Mouse (Mus musculus) ovary, postnatal 36 days (tissue): ENCODE results near the gene Ckm.

Experiments used
- DNase-seq: peaks from one replicate; pipeline ENCODE4 v3.0.0; 2022; ENCODE audit warnings: low spot score, mixed read lengths

Ckm gene

DNA sequence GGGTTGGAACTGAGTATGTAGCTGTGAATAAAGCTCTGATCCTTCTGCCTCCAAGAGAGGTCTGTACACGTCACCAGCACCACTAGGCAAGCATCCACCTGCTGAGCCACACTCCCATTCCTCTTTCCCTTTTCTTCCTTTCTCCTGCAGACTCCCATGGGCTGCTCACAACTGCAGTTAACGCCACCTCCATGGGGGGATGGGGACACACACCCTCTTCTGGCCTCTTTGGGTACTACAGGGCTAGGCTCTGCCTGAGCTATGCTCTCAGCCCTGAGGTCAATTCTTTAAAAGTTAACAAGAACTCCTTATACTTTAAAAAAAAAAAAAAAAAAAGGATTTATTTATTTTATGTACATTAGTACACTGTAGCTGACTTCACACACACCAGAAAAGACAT, 27.9 kb downstream of the Ckm start:
- DNase-seq = no peak

- DNase-seq = no peak
Measured at GRCm38 (mm10) chr7:19436276-19436675, 31.7 kb downstream of the Ckm start.

GRCm38 (mm10) chr7:19437048-19437447, 32.5 kb downstream of the Ckm start:
- DNase-seq = no peak

GRCm38 (mm10) chr7:19441448-19442091, 37.0 kb downstream of the Ckm start:
- no peak for DNase-seq

GRCm38 (mm10) chr7:19443344-19443743, 38.8 kb downstream of the Ckm start:
- peak; percentile 75 for DNase-seq

DNA sequence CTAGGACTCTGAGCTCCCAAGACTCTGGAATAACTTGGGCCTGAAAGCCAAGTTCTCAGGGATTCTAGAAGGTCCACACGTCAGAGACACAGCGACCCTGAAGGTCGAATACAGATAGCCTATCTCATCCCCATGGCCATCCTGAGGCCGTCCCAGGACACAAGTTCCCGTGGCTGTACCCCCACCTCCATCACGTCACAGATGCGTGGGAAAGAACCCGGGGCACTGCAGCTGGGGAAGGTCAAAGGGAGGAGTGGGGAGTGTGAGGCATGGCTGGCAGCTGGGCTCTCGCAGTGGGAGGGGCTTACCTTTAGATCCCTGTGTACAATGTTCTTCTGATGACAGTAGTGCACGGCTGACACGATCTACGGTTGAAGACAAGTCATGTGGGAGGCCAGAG, 40.2 kb downstream of the Ckm start:
- peak; percentile 58 for DNase-seq

DNA sequence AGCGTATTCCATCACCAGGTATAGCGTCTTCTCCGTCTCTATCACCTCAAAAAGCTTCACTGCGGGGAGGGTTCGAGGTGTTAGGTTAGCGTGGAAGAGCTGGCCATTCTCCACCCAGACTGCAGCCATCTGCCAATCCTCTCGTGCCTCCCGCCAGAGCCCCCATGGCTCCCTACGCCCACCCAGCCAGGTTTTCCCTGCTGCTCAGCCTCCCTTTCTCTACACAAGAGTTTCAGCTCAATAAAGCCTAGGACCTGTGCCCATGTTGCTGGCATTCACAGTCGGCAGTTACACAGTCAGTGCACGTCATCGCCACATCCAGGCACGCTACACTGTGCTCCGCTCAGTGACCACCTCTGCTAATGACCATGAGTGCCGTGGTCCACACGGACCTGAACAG, 43.1 kb downstream of the Ckm start:
- no peak for DNase-seq

DNA sequence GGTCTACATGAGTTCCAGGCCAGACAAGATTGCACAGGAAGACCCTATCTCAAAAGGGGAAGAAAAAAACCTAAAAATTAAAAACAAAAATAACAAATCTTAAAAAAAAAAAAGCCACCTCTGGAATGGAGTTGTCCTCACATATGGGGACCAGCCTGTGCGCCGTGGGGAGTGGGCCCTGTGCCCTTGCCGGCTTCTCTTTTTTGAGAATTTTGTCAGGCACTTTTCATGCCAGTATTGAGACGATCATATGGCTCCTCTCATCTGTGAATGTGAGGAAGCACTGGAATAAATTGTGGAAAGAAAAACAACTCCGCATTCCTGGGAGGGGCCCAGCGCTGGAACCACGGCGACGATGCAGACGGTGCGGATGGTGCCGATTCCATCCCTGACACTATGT, 44.6 kb downstream of the Ckm start:
- DNase-seq = no peak

- no peak for DNase-seq
Measured at GRCm38 (mm10) chr7:19455186-19455585, 50.6 kb downstream of the Ckm start.

GRCm38 (mm10) chr7:19455819-19456495, 51.4 kb downstream of the Ckm start:
- no peak for DNase-seq

DNA sequence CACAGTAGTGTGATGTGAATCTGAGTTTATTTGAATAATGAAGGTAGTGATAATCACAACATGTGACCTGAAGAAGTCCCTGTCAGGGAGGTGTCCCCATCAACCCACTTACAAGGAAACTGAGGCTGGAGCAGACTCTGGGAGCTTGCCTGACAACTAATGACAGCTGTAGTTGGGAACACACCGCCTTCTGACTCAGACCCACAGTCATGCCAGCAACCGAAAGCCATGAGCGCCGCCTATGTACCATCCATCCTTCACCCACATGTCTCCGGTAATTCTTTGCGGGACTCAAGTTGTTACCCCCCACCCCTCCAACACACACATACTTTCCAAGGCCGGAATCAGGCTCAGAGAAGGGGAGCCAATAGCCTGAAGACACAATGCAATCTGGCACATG, 52.1 kb downstream of the Ckm start:
- no peak for DNase-seq

DNA sequence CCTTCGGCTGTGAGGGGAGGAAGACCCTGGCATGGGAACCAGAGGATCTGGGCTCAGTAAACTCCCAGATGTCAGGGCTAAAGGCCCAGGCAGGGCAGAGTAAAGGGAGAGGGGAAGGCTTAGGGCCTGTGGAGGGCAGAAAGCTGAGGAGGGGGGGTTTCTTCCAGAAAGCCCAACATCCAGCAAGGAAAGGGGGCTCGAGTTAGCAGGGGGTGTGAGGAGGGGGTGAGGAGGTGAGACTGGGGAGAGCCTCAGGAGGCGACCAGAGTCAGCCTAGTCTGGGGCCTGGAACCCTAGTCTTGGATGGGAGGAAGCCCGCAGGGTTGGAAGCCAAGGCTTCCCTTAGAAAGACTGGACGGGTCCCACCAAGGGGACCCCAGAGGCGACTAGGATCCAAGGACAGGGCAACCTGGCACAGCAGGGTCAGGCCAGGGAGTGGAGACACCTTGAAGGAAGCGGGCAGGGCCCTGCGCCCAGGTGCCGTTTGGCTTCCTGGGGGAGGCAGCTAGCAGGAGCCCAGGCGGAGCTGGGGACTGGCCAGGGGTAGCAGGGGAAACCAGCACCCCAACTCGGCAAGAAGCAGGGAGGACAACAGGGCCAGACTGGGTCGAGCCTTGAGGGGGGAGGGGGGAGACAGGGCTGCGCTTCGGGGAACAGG, 53.0 kb downstream of the Ckm start:
- DNase-seq = no peak

DNA sequence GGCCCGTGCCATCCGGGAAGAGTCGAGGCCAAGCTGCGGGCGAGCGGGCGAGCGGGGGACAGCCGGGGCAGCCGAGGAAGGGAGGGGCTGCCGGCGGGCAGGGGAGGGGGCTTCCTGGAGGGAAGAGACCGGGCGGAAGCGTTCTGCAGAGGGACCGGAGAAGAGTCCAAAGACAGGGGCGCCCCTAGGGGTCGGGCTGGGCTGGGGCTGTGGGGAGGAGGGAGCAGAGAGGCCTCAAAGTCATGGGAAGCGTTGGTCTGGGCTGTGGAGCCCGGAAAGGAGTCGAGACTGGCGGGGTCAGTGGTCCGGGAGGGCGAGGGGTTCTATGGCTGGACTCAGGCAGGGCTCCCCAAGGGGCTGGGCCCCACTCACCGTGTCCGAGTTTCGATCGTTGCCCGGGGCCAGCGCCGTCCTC, 53.5 kb downstream of the Ckm start:
- peak; percentile 64 for DNase-seq

GRCm38 (mm10) chr7:19458591-19459111, 54.1 kb downstream of the Ckm start, which contains the start of gene Mark4:
Gene Mark4 (minus strand): TSS chr7:19458821.
- peak; percentile 80 for DNase-seq

- DNase-seq = no peak
Measured at GRCm38 (mm10) chr7:19459144-19459870, 54.7 kb downstream of the Ckm start.

DNA sequence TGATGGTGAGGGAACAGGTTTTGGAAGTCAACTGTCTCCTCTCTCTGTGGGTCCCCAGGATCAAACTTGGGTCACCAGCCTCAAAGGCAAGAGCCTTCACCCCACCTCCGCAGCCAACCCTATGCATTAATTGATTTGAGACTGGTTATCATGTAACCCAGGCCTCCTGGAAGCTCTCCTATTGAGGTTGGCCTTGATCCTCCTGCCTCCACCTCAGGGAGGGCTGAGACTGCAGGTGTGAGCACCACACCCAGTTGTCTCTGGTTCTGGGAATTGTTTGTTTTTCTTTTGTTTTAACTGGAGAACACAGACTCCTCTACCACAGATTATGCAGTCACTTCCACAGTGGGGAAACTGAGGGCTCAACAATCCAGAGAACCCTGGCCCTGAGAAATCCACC, 55.9 kb downstream of the Ckm start:
- no peak for DNase-seq

- DNase-seq = peak; percentile 71
Measured at GRCm38 (mm10) chr7:19461488-19461887, 56.9 kb downstream of the Ckm start.

DNA sequence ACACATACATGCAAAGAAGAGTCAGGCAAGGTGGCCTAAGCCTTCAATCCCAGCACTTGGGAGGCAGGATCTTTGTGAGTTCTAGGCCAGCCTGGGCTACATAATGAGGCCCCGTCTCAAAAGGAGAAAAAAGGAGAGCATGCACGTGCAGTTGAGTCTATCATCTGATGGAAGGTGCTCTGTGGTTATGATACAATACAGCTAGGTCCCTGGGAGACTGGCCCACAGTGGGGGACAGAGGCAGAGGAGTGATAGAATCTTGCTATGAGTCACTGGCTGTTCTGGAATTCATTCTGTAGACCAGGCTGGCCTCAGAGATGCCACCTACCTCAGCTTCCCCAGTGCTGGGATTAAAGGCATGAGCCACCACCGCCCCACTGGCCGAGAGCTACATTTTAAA, 57.9 kb downstream of the Ckm start:
- DNase-seq = no peak

DNA sequence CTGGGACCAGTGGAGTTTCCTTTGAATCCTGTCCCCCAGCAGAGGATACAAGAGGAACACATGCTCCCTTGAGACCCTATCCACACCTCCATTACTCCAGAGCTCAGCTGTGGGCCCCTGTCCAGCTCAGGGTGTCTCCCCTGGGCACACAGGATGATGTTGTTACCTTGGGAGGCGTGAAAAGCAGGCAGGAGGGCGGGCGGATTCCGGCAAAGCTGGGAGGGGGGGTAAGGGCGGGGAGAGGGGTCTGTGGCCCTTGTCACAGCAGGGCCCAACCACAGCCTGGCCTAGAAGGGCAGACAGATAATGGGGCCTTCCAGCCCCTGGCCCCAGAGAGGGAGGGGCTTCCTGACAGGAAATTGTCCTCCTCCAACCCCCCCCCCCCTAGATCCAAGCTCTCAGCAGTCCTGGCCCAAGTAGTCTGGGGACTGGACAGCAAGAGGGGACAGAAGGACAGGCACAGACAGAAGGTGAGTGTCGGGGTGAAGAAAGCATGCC, 58.4 kb downstream of the Ckm start, which contains the start of gene Exoc3l2:
Gene Exoc3l2 (plus strand): TSS at position 448 of the 498 bp plus-strand sequence.
- DNase-seq = no peak

DNA sequence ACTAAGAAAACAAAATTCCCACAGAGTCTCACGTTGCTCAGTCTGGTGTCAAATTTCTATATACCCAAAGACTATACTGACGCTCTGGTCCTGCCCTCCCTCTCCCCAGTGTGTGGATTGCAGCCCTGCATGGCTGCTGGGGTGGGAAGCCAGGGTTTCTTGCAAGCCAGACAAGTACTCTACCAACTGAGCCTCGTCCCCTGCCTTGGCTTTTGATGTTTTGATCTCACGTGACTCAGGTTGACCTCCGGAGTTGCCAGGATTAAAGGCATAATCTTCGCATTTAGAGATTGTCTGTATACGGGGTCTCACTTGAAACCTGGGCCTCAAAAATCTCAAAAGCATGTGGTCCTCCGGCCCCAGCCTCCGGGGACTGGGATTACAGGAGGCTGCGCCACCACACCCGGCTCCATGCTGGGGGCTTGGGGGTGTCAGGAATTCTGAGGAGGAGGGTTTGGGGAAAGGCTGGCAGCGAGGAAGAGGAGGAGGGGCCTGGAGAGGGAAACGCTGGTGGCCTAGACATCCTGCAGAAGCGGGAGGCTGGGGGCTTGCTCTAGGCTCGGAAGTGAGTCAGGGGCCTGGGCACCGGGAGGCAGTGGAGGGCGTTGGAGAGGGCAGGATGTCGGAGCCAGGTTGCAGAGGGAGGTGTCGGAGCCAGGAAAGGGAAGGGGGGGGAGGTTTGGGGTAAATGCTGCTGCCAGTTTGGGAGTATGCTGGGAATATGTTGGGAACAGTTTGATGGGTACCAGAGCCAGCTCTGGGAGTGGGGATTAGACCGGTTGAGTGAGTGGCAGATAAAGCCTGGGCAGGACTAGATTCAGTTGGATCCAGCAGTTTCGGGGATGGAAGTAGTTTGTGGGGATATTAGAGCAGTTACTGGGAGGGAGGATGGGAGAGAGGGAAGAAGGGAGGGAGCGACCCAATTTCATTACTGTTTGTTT, 60.1 kb downstream of the Ckm start:
- no peak for DNase-seq

DNA sequence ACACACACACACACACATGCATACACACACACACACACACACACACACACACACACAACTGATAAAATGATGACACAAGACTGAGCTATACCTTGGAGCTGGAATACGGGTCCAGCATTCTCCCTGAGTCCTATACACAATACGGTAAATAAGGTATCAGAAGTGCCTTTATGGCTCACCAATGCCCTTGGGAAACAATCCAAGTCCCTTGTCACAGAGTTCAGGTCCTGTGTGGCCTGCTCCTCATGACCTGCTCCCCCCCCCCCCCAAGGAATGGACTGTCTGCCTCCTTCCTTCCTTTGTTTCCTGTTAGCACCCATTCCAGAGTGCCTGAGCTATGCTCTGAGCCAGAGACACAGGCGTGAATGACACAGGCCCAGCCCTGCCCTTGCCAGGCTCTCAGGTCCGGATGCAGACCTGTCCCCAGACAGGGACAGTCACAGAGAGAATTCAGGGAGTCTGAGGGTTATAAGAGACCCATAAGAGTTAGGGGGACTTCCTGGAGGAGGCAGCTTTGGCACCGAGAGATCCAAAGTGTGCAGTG, 62.1 kb downstream of the Ckm start:
- DNase-seq = no peak
